Mouse (Mus musculus) thymus, postnatal 25 days (tissue): ENCODE data around the gene Tab1.
A peak's percentile ranks its signal among the peaks of the same experiment; 100 is the strongest.

Experiments used
- DNase-seq: peaks from one replicate; pipeline ENCODE4 v3.0.0; 2022

Tab1 gene

GRCm38 (mm10) chr15:80132993-80133586 lies at the start of gene Tab1:
Tab1 (plus strand) TSS chr15:80133127.
- peak; percentile 93 for DNase-seq

GRCm38 (mm10) chr15:80083276-80083731 lies 49.6 kb upstream of the Tab1 start:
- DNase-seq = peak; percentile 99

GRCm38 (mm10) chr15:80083740-80084139 lies 49.2 kb upstream of the Tab1 start:
- DNase-seq = no peak

GRCm38 (mm10) chr15:80087406-80088012 lies 45.4 kb upstream of the Tab1 start:
- DNase-seq = no peak

GRCm38 (mm10) chr15:80088637-80089036 lies 44.3 kb upstream of the Tab1 start:
- peak; percentile 95 for DNase-seq

- no peak for DNase-seq
Observed at GRCm38 (mm10) chr15:80090155-80090554, 42.8 kb upstream of the Tab1 start.

- no peak for DNase-seq
Observed at GRCm38 (mm10) chr15:80090741-80091120, 42.2 kb upstream of the Tab1 start.

- DNase-seq = peak; percentile 91
Observed at GRCm38 (mm10) chr15:80091121-80091955, 41.6 kb upstream of the Tab1 start, which contains the start of the genes Syngr1 and Rpl3. Syngr1 (plus strand) TSS chr15:80091334. Rpl3 (minus strand) TSS chr15:80091868.

GRCm38 (mm10) chr15:80092041-80092441 lies 40.9 kb upstream of the Tab1 start:
- no peak for DNase-seq

GRCm38 (mm10) chr15:80092599-80092998 lies 40.3 kb upstream of the Tab1 start:
- DNase-seq = no peak

- DNase-seq = no peak
Observed at GRCm38 (mm10) chr15:80094201-80094600, 38.7 kb upstream of the Tab1 start.

- no peak for DNase-seq
Observed at GRCm38 (mm10) chr15:80095596-80095995, 37.3 kb upstream of the Tab1 start.

- DNase-seq = no peak
Observed at GRCm38 (mm10) chr15:80096406-80096805, 36.5 kb upstream of the Tab1 start.

- peak; percentile 52 for DNase-seq
Observed at GRCm38 (mm10) chr15:80096946-80097881, 35.7 kb upstream of the Tab1 start.

- no peak for DNase-seq
Observed at GRCm38 (mm10) chr15:80097999-80098461, 34.9 kb upstream of the Tab1 start.

GRCm38 (mm10) chr15:80098809-80099208 lies 34.1 kb upstream of the Tab1 start:
- DNase-seq = no peak

- no peak for DNase-seq
Observed at GRCm38 (mm10) chr15:80099477-80099876, 33.5 kb upstream of the Tab1 start.

- DNase-seq = no peak
Observed at GRCm38 (mm10) chr15:80100196-80100595, 32.7 kb upstream of the Tab1 start.

- no peak for DNase-seq
Observed at GRCm38 (mm10) chr15:80100871-80101270, 32.1 kb upstream of the Tab1 start.

GRCm38 (mm10) chr15:80101503-80101902 lies 31.4 kb upstream of the Tab1 start:
- no peak for DNase-seq

- DNase-seq = no peak
Observed at GRCm38 (mm10) chr15:80102495-80102894, 30.4 kb upstream of the Tab1 start.
